Comparison of ENCODE assay signal across 17 mouse cellular contexts in genomic region chr12:24845344-24845743, GRCm38 (mm10). TPM values are rescaled to one million over a fixed set of nuclear protein-coding genes. Genes with fewer than 3 reads are reported as not detected.
DNase-seq lines count a peak whose midpoint lies in the region; ATAC-seq and TF ChIP-seq lines count a peak whose summit lies in the region.
"Had no signal": no experiment of that assay in that cellular context is flagged by ENCODE, and none has a peak within 500 bp of the region (broad histone marks: within the 10 kb centered on the region; RNA-seq: fewer than 3 reads in every experiment).

No protein-coding gene starts in this region.

- peaks cover 11% of the 10 kb centered on the region; the same call in 1 of the 2 replicates for H3K4me1 ChIP-seq in lung, postnatal 0 days (ENCODE audit: insufficient read depth, low read depth, low read length)
- peaks cover 49% of the 10 kb centered on the region for H3K4me1 ChIP-seq in stomach, embryonic 14.5 days (ENCODE audit: control insufficient read depth, insufficient read depth, low read length)

- TF ChIP-seq EP300 in lung, postnatal 0 days (IDR thresholded peaks at IDR 0.05) = no peak

- TF ChIP-seq CTCF in lung, postnatal 0 days (IDR thresholded peaks at IDR 0.05) = peak; percentile 57

- no peaks in the 10 kb centered on the region for H3K36me3 ChIP-seq in lung, postnatal 0 days (ENCODE audit: insufficient read depth, low read length)
- H3K36me3 ChIP-seq in stomach, embryonic 14.5 days (ENCODE audit: control insufficient read depth, insufficient read depth, low read length) = no peaks in the 10 kb centered on the region
- H3K36me3 ChIP-seq: heart, embryonic 10.5 days; hindbrain, embryonic 13.5 days; limb, embryonic 10.5 days had no signal

- no peak overlapping the region for H3K27ac ChIP-seq in lung, postnatal 0 days (ENCODE audit: low read length)
- peak overlapping the region; percentile 82 for H3K27ac ChIP-seq in stomach, embryonic 14.5 days (ENCODE audit: low read length)
- H3K27ac ChIP-seq: heart, embryonic 10.5 days; hindbrain, embryonic 13.5 days; limb, embryonic 10.5 days had no signal

- H3K4me3 ChIP-seq in lung, postnatal 0 days (ENCODE audit: low read depth, low read length) = no peak overlapping the region
- H3K4me3 ChIP-seq in stomach, embryonic 14.5 days (ENCODE audit: low read depth, low read length) = no peak overlapping the region
- H3K4me3 ChIP-seq: heart, embryonic 10.5 days; hindbrain, embryonic 13.5 days; limb, embryonic 10.5 days had no signal

- 62% methylated on average over 4 of the region's 4 CpGs for WGBS in lung, postnatal 0 days
- WGBS in stomach, embryonic 14.5 days = 56% methylated on average over 4 of the region's 4 CpGs

- H3K9ac ChIP-seq in lung, postnatal 0 days (replicated peaks; ENCODE audit: low read depth) = no peak overlapping the region
- no peak overlapping the region for H3K9ac ChIP-seq in stomach, embryonic 14.5 days (replicated peaks; ENCODE audit: low read depth, low read length)
- H3K9ac ChIP-seq: hindbrain, embryonic 13.5 days had no signal

- ATAC-seq in lung, postnatal 0 days = peak; percentile 62
- ATAC-seq in granulocyte monocyte progenitor cell, adult 5-6 weeks (replicated peaks; ENCODE audit: poor library complexity, severe bottlenecking) = 0 out of 2 replicates have a peak, but pooled peaks have one; percentile 22
- peak; percentile 72 for ATAC-seq in stomach, embryonic 14.5 days (ENCODE audit: insufficient number of reproducible peaks, insufficient read depth, low FRiP score, low read depth)
- ATAC-seq: forebrain, embryonic 16.5 days; Patski had no signal

- no peaks in the 10 kb centered on the region for H3K9me3 ChIP-seq in lung, postnatal 0 days (ENCODE audit: low read length)
- H3K9me3 ChIP-seq in stomach, embryonic 14.5 days (ENCODE audit: control insufficient read depth, low read depth, low read length) = no peaks in the 10 kb centered on the region
- H3K9me3 ChIP-seq: heart, embryonic 10.5 days; hindbrain, embryonic 13.5 days; limb, embryonic 10.5 days had no signal

- H3K27me3 ChIP-seq in lung, postnatal 0 days (replicated peaks; ENCODE audit: insufficient read depth, low read length) = no peaks in the 10 kb centered on the region
- no peaks in the 10 kb centered on the region for H3K27me3 ChIP-seq in stomach, embryonic 14.5 days (ENCODE audit: control insufficient read depth, insufficient read depth, low read length)
- H3K27me3 ChIP-seq: hindbrain, embryonic 13.5 days; Patski had no signal

- intact Hi-C loops in heart, postnatal 14 days (cut with DNase I) = no loop called here

- DNase-seq in heart, adult 11 months = peak; percentile 82
- DNase-seq in heart, postnatal 14 days = no peak
- peak; percentile 54 for DNase-seq in lung, postnatal 0 days (ENCODE audit: low spot score)
- no peak for DNase-seq in lung, postnatal 4 days
- no peak for DNase-seq in Muller cell, postnatal 12 days (ENCODE audit: inconsistent ontology term)
- DNase-seq in adrenal gland, adult 2 months = no peak
- DNase-seq: adrenal gland, postnatal 14 days; B cell, adult 2 months; cerebellum, adult 18-20 months had no signal

- no peak overlapping the region for H3K4me2 ChIP-seq in lung, postnatal 0 days (replicated peaks; ENCODE audit: low read depth, low read length)
- no peak overlapping the region for H3K4me2 ChIP-seq in stomach, embryonic 14.5 days (replicated peaks; ENCODE audit: low read depth, low read length)
- H3K4me2 ChIP-seq: hindbrain, embryonic 13.5 days; midbrain, embryonic 11.5 days had no signal

RNA-seq across cellular contexts. Expression of gene Mboat2, which starts 14.7 kb away (rescaled TPM):
- 10 to 100 TPM; 12.6 to 14.6 TPM for total RNA-seq in heart, postnatal 14 days (2021)
- polyA plus RNA-seq in lung, postnatal 0 days (2015; fragmentation: Nextera tagmentation; extraction: Ambion mirVana) = 32.1 and 36.0 TPM in 2 replicates
- total RNA-seq in granulocyte monocyte progenitor cell, adult 5-6 weeks (2014; fragmentation: Nextera tagmentation) = 0.39 and 0.70 TPM in 2 replicates
- 0.47 and 0.98 TPM in 2 replicates for total RNA-seq in granulocyte monocyte progenitor cell, adult 5-6 weeks (2017)
- polyA plus RNA-seq in stomach, embryonic 14.5 days (2014; fragmentation: Nextera tagmentation; extraction: Ambion mirVana) = 49.0 and 56.6 TPM in 2 replicates
- total RNA-seq in adrenal gland, adult 2 months (2021) = 10 to 100 TPM; 12.5 to 23.0 TPM
- 3.5 and 4.2 TPM in 2 replicates for polyA plus RNA-seq in adrenal gland, adult 2 months (2012; rRNA removed)

Comparison
In these comparisons a context has a peak if more than half of its experiments do, and no peak if none do; other contexts are left out.
1. DNase-seq: peak in heart, adult 11 months (single experiment) and lung, postnatal 0 days (single experiment); none in heart, postnatal 14 days (0 of 2), lung, postnatal 4 days (0 of 2), Muller cell, postnatal 12 days (single experiment) and adrenal gland, adult 2 months (single experiment).
2. ATAC-seq: peak in every context shown above with its lines; median percentile 72 in stomach, embryonic 14.5 days; 62 in lung, postnatal 0 days; 22 in granulocyte monocyte progenitor cell, adult 5-6 weeks.
3. RNA of gene Mboat2, which starts 14.7 kb away (total RNA-seq): 12.5 to 23.0 TPM in adrenal gland, adult 2 months and 12.6 to 14.6 TPM in heart, postnatal 14 days; 0.39 to 0.98 TPM in granulocyte monocyte progenitor cell, adult 5-6 weeks; every median in the first group is over 4 times any median in the second.